Mouse (Mus musculus): Measurements from ENCODE around the gene Otx2. TPM values are rescaled to one million over a fixed set of nuclear protein-coding genes. Genes with fewer than 3 reads are reported as not detected.

Gene Otx2
- polyA plus RNA-seq, 2 experiments: 0.07 TPM; not detected in 1

DNA sequence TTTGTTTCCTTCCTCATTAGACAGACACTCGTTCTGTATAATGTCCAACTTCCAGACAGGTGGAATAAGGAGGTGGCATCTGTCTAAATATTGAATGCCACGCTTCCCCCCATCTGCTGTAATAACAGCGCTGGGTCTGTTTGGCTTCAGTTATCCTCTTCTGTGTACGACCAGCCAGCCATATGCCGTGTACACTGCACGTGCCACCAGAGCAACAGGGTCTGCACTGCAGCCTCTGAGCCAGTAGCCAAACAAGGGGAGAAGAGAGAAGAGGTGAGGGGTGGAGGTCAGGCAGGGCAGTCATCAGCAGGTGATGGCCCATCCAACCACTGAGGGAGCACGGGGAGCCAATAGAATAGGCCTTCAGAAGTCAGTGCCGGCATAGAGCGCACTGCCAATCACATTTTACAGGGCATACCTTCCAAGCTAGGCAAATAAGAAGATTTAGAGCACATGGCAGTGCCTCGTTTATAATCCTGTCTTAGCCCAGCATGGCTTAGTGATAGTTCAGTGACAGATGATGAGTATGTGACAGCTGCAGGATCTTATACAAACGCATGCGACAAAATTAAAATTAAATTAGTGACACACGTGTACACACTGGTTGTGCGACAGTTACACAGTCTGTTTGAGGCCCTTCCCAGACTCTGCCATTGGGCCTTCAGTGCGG is 64.8 kb downstream of the Otx2 start:
- no peak for DNase-seq (ENCODE audit: low read depth in 3 of 3, low spot score in 3 of 3)
- H3K36me3 ChIP-seq (replicated peaks; ENCODE audit: control insufficient read depth, insufficient read depth, low read depth): no peaks in the 10 kb centered on the region
- no peaks in the 10 kb centered on the region for H3K4me1 ChIP-seq (replicated peaks; ENCODE audit: control insufficient read depth in 2 of 2, insufficient read depth in 2 of 2, low read length in 1 of 2)
- no peak overlapping the region for H3K4me2 ChIP-seq (ENCODE audit: low read depth)
- WGBS (ENCODE audit: insufficient replicate concordance): 74% methylated on average over 14 of the region's 15 CpGs
- ATAC-seq (ENCODE audit: insufficient read depth): no peak
- H3K27me3 ChIP-seq (ENCODE audit: control insufficient read depth, insufficient read depth, low read length): no peaks in the 10 kb centered on the region
- no peak overlapping the region for H3K27ac ChIP-seq
- H3K9ac ChIP-seq (replicated peaks): no peak overlapping the region
- no peak for TF ChIP-seq CTCF (IDR thresholded peaks at IDR 0.05; ENCODE audit: low read depth)
- no peak for TF ChIP-seq EP300 (IDR thresholded peaks at IDR 0.05; ENCODE audit: low read depth)
- H3K9me3 ChIP-seq (ENCODE audit: control insufficient read depth, low read length): no peaks in the 10 kb centered on the region
- H3K4me3 ChIP-seq (ENCODE audit: insufficient read depth in 1 of 2, low read depth in 2 of 2, low read length in 2 of 2): no peak overlapping the region

Other genes with a start within 250 kb of the Otx2 start
- gene Tmem260, start 227.7 kb downstream of the Otx2 start, polyA plus RNA-seq (2012; rRNA removed): 3.3 and 4.0 TPM in 2 replicates
- gene Tmem260, start 227.7 kb downstream of the Otx2 start, polyA plus RNA-seq (2014; fragmentation: Nextera tagmentation; extraction: Ambion mirVana): 5.9 and 6.1 TPM in 2 replicates

All from liver, embryonic 14.5 days (tissue).